In the genomic region with DNA sequence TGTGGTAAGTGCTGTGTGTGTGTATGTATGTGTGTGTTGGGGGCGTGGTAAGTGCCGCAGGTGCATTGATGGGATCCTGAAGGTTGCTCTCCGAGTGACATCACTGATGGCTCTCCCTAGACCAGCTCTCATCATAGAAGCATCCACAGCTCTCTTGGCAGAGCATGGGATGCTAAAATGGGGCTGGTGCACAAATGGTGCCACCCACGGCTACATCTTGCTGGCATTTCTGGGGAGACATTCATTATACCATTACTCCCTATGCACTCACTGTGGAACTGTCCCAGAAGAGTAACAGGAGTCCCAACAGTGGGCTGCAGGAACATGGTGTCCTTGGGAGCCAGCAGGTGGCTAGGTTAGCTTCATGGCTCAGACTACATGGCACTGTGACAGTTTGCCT, we compare ENCODE assay signal across 22 mouse cellular contexts.
DNase-seq lines count a peak whose midpoint lies in the region; TF ChIP-seq lines count a peak whose summit lies in the region.
"Had no signal": no experiment of that assay in that cellular context is flagged by ENCODE, and none has a peak within 500 bp of the region (broad histone marks: within the 10 kb centered on the region; RNA-seq: fewer than 3 reads in every experiment).

No protein-coding gene starts in this region.

- H3K4me3 ChIP-seq in layer of hippocampus, adult 2 months = no peak overlapping the region
- H3K4me3 ChIP-seq: forebrain, embryonic 15.5 days; hindbrain, embryonic 12.5 days; limb, embryonic 15.5 days; liver, embryonic 15.5 days; stomach, embryonic 15.5 days had no signal

- intact Hi-C loops in gastrocnemius, postnatal 14 days (cut with DNase I; ENCODE audit: low total_unique reads) = no loop called here
- intact Hi-C loops in left cerebral cortex, postnatal 10 days (cut with DNase I) = no loop called here
- intact Hi-C loops in left cerebral cortex, postnatal 36 days (cut with DNase I) = no loop called here

- peak overlapping the region; percentile 61; the same call in 1 of the 2 replicates for H3K27ac ChIP-seq in layer of hippocampus, adult 2 months
- H3K27ac ChIP-seq: forebrain, embryonic 15.5 days; hindbrain, embryonic 12.5 days; limb, embryonic 15.5 days; liver, embryonic 15.5 days; macrophage; stomach, embryonic 15.5 days had no signal

- DNase-seq in gastrocnemius, adult 18-20 months (ENCODE audit: low spot score) = peak; percentile 47
- no peak for DNase-seq in gastrocnemius, postnatal 14 days
- DNase-seq in left cerebral cortex, adult 18-20 months (ENCODE audit: low spot score in 2 of 2) = peak; percentile 62 to 77
- no peak for DNase-seq in left cerebral cortex, postnatal 10 days (ENCODE audit: extremely low spot score in 1 of 2, low spot score in 2 of 2)
- DNase-seq in layer of hippocampus, adult 2 months (ENCODE audit: low spot score in 2 of 2) = peak; percentile 72 to 76
- DNase-seq in left cerebral cortex, postnatal 36 days (ENCODE audit: low spot score in 2 of 2) = peak; percentile 68 to 82
- DNase-seq in embryo, embryonic 10.5 days (ENCODE audit: low spot score) = no peak
- DNase-seq in thymus, postnatal 10 days (ENCODE audit: low spot score in 2 of 2) = no peak
- DNase-seq: adrenal gland, postnatal 25 days; cerebellum, adult 11-12 months; cerebellum, postnatal 25 days; heart, postnatal 10 days; kidney, adult 2 months; kidney, postnatal 14 days; retina, postnatal 1 day; thymus, postnatal 14 days had no signal

- TF ChIP-seq CTCF in layer of hippocampus, adult 2 months (conservative IDR thresholded peaks at IDR 0.05) = no peak

Comparison
In these comparisons a context has a peak if more than half of its experiments do, and no peak if none do; other contexts are left out.
1. DNase-seq: peak in gastrocnemius, adult 18-20 months (single experiment), left cerebral cortex, adult 18-20 months (2 of 2), layer of hippocampus, adult 2 months (2 of 2) and left cerebral cortex, postnatal 36 days (2 of 2); none in gastrocnemius, postnatal 14 days (single experiment), left cerebral cortex, postnatal 10 days (0 of 2), embryo, embryonic 10.5 days (single experiment) and thymus, postnatal 10 days (0 of 2).